In genomic region chr3:146520226-146520797, GRCm38 (mm10) we compare ENCODE assay signal across 8 mouse cellular contexts. TPM values are rescaled to one million over a fixed set of nuclear protein-coding genes. Genes with fewer than 3 reads are reported as not detected.
DNase-seq lines count a peak whose midpoint lies in the region; ATAC-seq and TF ChIP-seq lines count a peak whose summit lies in the region.

No protein-coding gene starts in this region.

- peak; percentile 1; the same call in 1 of the 2 replicates for ATAC-seq in intestine, embryonic 14.5 days (replicated peaks; ENCODE audit: low FRiP score, low TSS enrichment, low read depth)
- peak; percentile 24; the same call in 1 of the 2 replicates for ATAC-seq in neural tube, embryonic 13.5 days (ENCODE audit: low read depth)
- no peak for ATAC-seq in monocyte, adult 5-6 weeks (replicated peaks; ENCODE audit: insufficient number of reproducible peaks, low FRiP score, low TSS enrichment, poor library complexity, severe bottlenecking)

- WGBS in intestine, embryonic 14.5 days, result 26% methylated on average over 5 of the region's 5 CpGs
- WGBS in neural tube, embryonic 13.5 days, result 43% methylated on average over 5 of the region's 5 CpGs

- H3K27me3 ChIP-seq in intestine, embryonic 14.5 days (replicated peaks; ENCODE audit: control insufficient read depth, insufficient read depth, low read length), result no peaks in the 10 kb centered on the region
- H3K27me3 ChIP-seq in neural tube, embryonic 13.5 days, result no peaks in the 10 kb centered on the region

- TF ChIP-seq POLR2A in cortical plate, adult 2 months (IDR thresholded peaks at IDR 0.05; ENCODE audit: extremely low read depth, insufficient read depth, low read length), result no peak

- no peaks in the 10 kb centered on the region for H3K9me3 ChIP-seq in intestine, embryonic 14.5 days (ENCODE audit: control insufficient read depth, low read length)
- H3K9me3 ChIP-seq in neural tube, embryonic 13.5 days, result no peaks in the 10 kb centered on the region

- peaks cover 26% of the 10 kb centered on the region for H3K36me3 ChIP-seq in intestine, embryonic 14.5 days (ENCODE audit: control insufficient read depth, insufficient read depth, low read length)
- peaks cover 27% of the 10 kb centered on the region for H3K36me3 ChIP-seq in neural tube, embryonic 13.5 days

- H3K27ac ChIP-seq in layer of hippocampus, adult 2 months, result peak overlapping the region; percentile 99
- peak overlapping the region; percentile 2; the same call in 1 of the 2 replicates for H3K27ac ChIP-seq in cortical plate, adult 2 months (ENCODE audit: insufficient read depth, low read length)
- peak overlapping the region; percentile 98 for H3K27ac ChIP-seq in intestine, embryonic 14.5 days (ENCODE audit: low read depth)
- H3K27ac ChIP-seq in neural tube, embryonic 13.5 days (replicated peaks), result peak overlapping the region; percentile 97

- no peak for DNase-seq in layer of hippocampus, adult 2 months (ENCODE audit: low spot score in 2 of 2)
- DNase-seq in layer of hippocampus, postnatal 10 days (ENCODE audit: low spot score in 2 of 2), result no peak
- no peak for DNase-seq in intestine, embryonic 14.5 days (ENCODE audit: low spot score)
- no peak for DNase-seq in adrenal gland, adult 2 months
- DNase-seq in cerebellum, postnatal 10 days, result no peak

- H3K4me2 ChIP-seq in intestine, embryonic 14.5 days (ENCODE audit: low read length), result peak overlapping the region; percentile 77
- H3K4me2 ChIP-seq in neural tube, embryonic 13.5 days, result peak overlapping the region; percentile 73

- peaks cover 1% of the 10 kb centered on the region; the same call in 1 of the 2 replicates for H3K4me1 ChIP-seq in cortical plate, adult 2 months (ENCODE audit: control insufficient read depth, insufficient read depth, low read length)
- H3K4me1 ChIP-seq in intestine, embryonic 14.5 days (replicated peaks; ENCODE audit: control insufficient read depth, insufficient read depth, low read length), result no peaks in the 10 kb centered on the region
- peaks cover 8% of the 10 kb centered on the region for H3K4me1 ChIP-seq in neural tube, embryonic 13.5 days (replicated peaks)

- peak overlapping the region; percentile 94 for H3K9ac ChIP-seq in intestine, embryonic 14.5 days (ENCODE audit: low read length)
- peak overlapping the region; percentile 84 for H3K9ac ChIP-seq in neural tube, embryonic 13.5 days

- H3K4me3 ChIP-seq in layer of hippocampus, adult 2 months, result peak overlapping the region; percentile 86
- H3K4me3 ChIP-seq in cortical plate, adult 2 months (ENCODE audit: insufficient read depth, low read length), result peak overlapping the region; percentile 95
- H3K4me3 ChIP-seq in intestine, embryonic 14.5 days (ENCODE audit: low read depth, low read length), result peak overlapping the region; percentile 81
- peak overlapping the region; percentile 67 for H3K4me3 ChIP-seq in neural tube, embryonic 13.5 days

- TF ChIP-seq CTCF in layer of hippocampus, adult 2 months (conservative IDR thresholded peaks at IDR 0.05), result peak; percentile 68
- TF ChIP-seq CTCF in cortical plate, adult 2 months (IDR thresholded peaks at IDR 0.05; ENCODE audit: extremely low read depth, insufficient read depth, low read length), result no peak

RNA-seq across cellular contexts. Expression of gene Rpf1, which starts 0.9 kb away (rescaled TPM):
- total RNA-seq in layer of hippocampus, adult 2 months (2021), result 10 to 100 TPM; 16.3 to 17.1 TPM
- 10 to 100 TPM; 17.0 to 18.6 TPM for total RNA-seq in layer of hippocampus, postnatal 10 days (2021)
- polyA plus RNA-seq in cortical plate, adult 2 months (2012; rRNA removed), result 18.4 and 19.6 TPM in 2 replicates
- 53.2 and 57.0 TPM in 2 replicates for polyA plus RNA-seq in intestine, embryonic 14.5 days (2014; fragmentation: Nextera tagmentation; extraction: Ambion mirVana)
- 53.3 and 54.2 TPM in 2 replicates for polyA plus RNA-seq in neural tube, embryonic 13.5 days (2015; fragmentation: Nextera tagmentation; extraction: Ambion mirVana)
- 10 to 100 TPM; 25.1 to 35.1 TPM for total RNA-seq in adrenal gland, adult 2 months (2021)
- polyA plus RNA-seq in adrenal gland, adult 2 months (2012; rRNA removed), result 2.1 and 3.8 TPM in 2 replicates
- 86.9 to 101 TPM (median 94.6 TPM) in 3 replicates for total RNA-seq in monocyte, adult 5-6 weeks (2017)

RNA-seq across cellular contexts. Expression of gene Gng5, which starts 20.7 kb away (rescaled TPM):
- total RNA-seq in layer of hippocampus, adult 2 months (2021), result 10 to 100 TPM; 44.5 to 46.2 TPM
- total RNA-seq in layer of hippocampus, postnatal 10 days (2021), result 10 to 100 TPM; 41.1 to 64.9 TPM
- 79.7 and 97.3 TPM in 2 replicates for polyA plus RNA-seq in cortical plate, adult 2 months (2012; rRNA removed)
- polyA plus RNA-seq in intestine, embryonic 14.5 days (2014; fragmentation: Nextera tagmentation; extraction: Ambion mirVana), result 1,003 and 1,057 TPM in 2 replicates
- 547 and 548 TPM in 2 replicates for polyA plus RNA-seq in neural tube, embryonic 13.5 days (2015; fragmentation: Nextera tagmentation; extraction: Ambion mirVana)
- total RNA-seq in adrenal gland, adult 2 months (2021), result 100 to 1,000 TPM; 277 to 314 TPM
- 304 and 421 TPM in 2 replicates for polyA plus RNA-seq in adrenal gland, adult 2 months (2012; rRNA removed)
- 101 to 231 TPM (median 211 TPM) in 3 replicates for total RNA-seq in monocyte, adult 5-6 weeks (2017)

RNA-seq across cellular contexts. Expression of gene Spata1, which starts 20.8 kb away (rescaled TPM):
- 1 to 10 TPM; 2.8 to 4.9 TPM for total RNA-seq in layer of hippocampus, adult 2 months (2021)
- 1 to 10 TPM; 3.2 to 3.3 TPM for total RNA-seq in layer of hippocampus, postnatal 10 days (2021)
- polyA plus RNA-seq in cortical plate, adult 2 months (2012; rRNA removed), result 3.7 and 4.0 TPM in 2 replicates
- polyA plus RNA-seq in intestine, embryonic 14.5 days (2014; fragmentation: Nextera tagmentation; extraction: Ambion mirVana), result 3.7 and 4.4 TPM in 2 replicates
- 6.2 and 7.2 TPM in 2 replicates for polyA plus RNA-seq in neural tube, embryonic 13.5 days (2015; fragmentation: Nextera tagmentation; extraction: Ambion mirVana)
- 1 to 10 TPM; 3.2 to 4.6 TPM for total RNA-seq in adrenal gland, adult 2 months (2021)
- polyA plus RNA-seq in adrenal gland, adult 2 months (2012; rRNA removed), result 0.27 and 0.45 TPM in 2 replicates
- 10.4 to 19.9 TPM (median 16.8 TPM) in 3 replicates for total RNA-seq in monocyte, adult 5-6 weeks (2017)

RNA-seq across cellular contexts. Expression of gene Uox, which starts 49.9 kb away (rescaled TPM):
- under 1 TPM in 1 of 2 experiments, not detected in 1; 0.44 TPM for total RNA-seq in layer of hippocampus, adult 2 months (2021)
- total RNA-seq in layer of hippocampus, postnatal 10 days (2021), result under 1 TPM; 0.38 to 0.75 TPM
- 0.74 and 0.75 TPM in 2 replicates for polyA plus RNA-seq in cortical plate, adult 2 months (2012; rRNA removed)
- not detected in 2 replicates for polyA plus RNA-seq in intestine, embryonic 14.5 days (2014; fragmentation: Nextera tagmentation; extraction: Ambion mirVana)
- polyA plus RNA-seq in neural tube, embryonic 13.5 days (2015; fragmentation: Nextera tagmentation; extraction: Ambion mirVana), result not detected in 2 replicates
- 1 to 10 TPM in 1 of 2 experiments, not detected in 1; 3.1 TPM for total RNA-seq in adrenal gland, adult 2 months (2021)
- polyA plus RNA-seq in adrenal gland, adult 2 months (2012; rRNA removed), result 0.06 TPM in 1 of 2 replicates, not detected in the other
- 0.64 TPM in 1 of 3 replicates, not detected in the others for total RNA-seq in monocyte, adult 5-6 weeks (2017)

Comparison
In these comparisons a context has a peak if more than half of its experiments do, and no peak if none do; other contexts are left out.
1. H3K27ac ChIP-seq: peak in every context shown above with its lines; median percentile 99 in layer of hippocampus, adult 2 months; 98 in intestine, embryonic 14.5 days; 97 in neural tube, embryonic 13.5 days; 2 in cortical plate, adult 2 months.